ENCODE assay signal across 13 mouse cellular contexts in the genomic region with DNA sequence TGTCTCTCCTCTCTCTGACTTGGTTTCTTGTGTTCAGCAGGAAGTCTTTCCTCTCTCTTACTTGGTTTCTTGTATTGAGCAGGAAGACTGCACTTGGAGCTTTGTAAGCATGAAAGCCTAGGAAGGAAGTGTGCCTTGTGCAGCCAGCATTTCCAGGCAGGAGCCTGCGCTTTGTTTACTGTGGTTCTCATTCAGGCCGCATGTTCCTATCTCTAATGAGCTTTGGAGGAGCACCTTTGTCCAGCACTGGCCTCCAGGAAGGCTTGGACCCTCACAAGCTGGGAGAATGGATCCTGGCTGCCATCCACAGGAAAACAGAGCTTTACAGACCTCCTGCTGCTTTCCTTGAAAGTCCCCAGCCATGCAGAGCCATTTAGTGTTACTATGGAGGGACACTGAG. TPM values are rescaled to one million over a fixed set of nuclear protein-coding genes. Genes with fewer than 3 reads are reported as not detected.
A peak's percentile ranks its signal among the peaks of the same experiment; 100 is the strongest.
DNase-seq lines count a peak whose midpoint lies in the region; ATAC-seq and TF ChIP-seq lines count a peak whose summit lies in the region.
"Had no signal": no experiment of that assay in that cellular context is flagged by ENCODE, and none has a peak within 500 bp of the region (broad histone marks: within the 10 kb centered on the region; RNA-seq: fewer than 3 reads in every experiment).

No protein-coding gene starts in this region.

- TF ChIP-seq POLR2A in lung, adult 2 months (IDR thresholded peaks at IDR 0.05; ENCODE audit: borderline replicate concordance, extremely low read depth, low read depth, low read length), result no peak

- H3K27me3 ChIP-seq in hindbrain, embryonic 12.5 days, result no peaks in the 10 kb centered on the region
- no peaks in the 10 kb centered on the region for H3K27me3 ChIP-seq in hindbrain, embryonic 11.5 days (ENCODE audit: control insufficient read depth, insufficient read depth, low read length)
- H3K27me3 ChIP-seq in lung, embryonic 16.5 days (ENCODE audit: control insufficient read depth, insufficient read depth, low read depth, low read length), result no peaks in the 10 kb centered on the region
- H3K27me3 ChIP-seq in limb, embryonic 10.5 days (ENCODE audit: low read depth, poor library complexity, severe bottlenecking), result no peaks in the 10 kb centered on the region
- H3K27me3 ChIP-seq: intestine, embryonic 15.5 days had no signal

- TF ChIP-seq CTCF in lung, adult 2 months (IDR thresholded peaks at IDR 0.05; ENCODE audit: insufficient read depth, low read length), result no peak

- no peaks in the 10 kb centered on the region for H3K9me3 ChIP-seq in hindbrain, embryonic 12.5 days (replicated peaks)
- H3K9me3 ChIP-seq in hindbrain, embryonic 11.5 days (ENCODE audit: control insufficient read depth, low read length), result no peaks in the 10 kb centered on the region
- no peaks in the 10 kb centered on the region for H3K9me3 ChIP-seq in lung, embryonic 16.5 days (ENCODE audit: control insufficient read depth, low read length)
- H3K9me3 ChIP-seq in limb, embryonic 10.5 days (replicated peaks), result no peaks in the 10 kb centered on the region
- H3K9me3 ChIP-seq: intestine, embryonic 15.5 days had no signal

- H3K4me2 ChIP-seq in hindbrain, embryonic 12.5 days (replicated peaks), result no peak overlapping the region
- no peak overlapping the region for H3K4me2 ChIP-seq in hindbrain, embryonic 11.5 days (replicated peaks; ENCODE audit: low read depth, low read length)
- H3K4me2 ChIP-seq in lung, embryonic 16.5 days (ENCODE audit: low read depth, low read length), result no peak overlapping the region
- H3K4me2 ChIP-seq: intestine, embryonic 15.5 days; midbrain, embryonic 11.5 days had no signal

- H3K9ac ChIP-seq in hindbrain, embryonic 12.5 days, result no peak overlapping the region
- no peak overlapping the region for H3K9ac ChIP-seq in hindbrain, embryonic 11.5 days (ENCODE audit: low read depth, low read length)
- no peak overlapping the region for H3K9ac ChIP-seq in lung, embryonic 16.5 days (ENCODE audit: low read length)
- H3K9ac ChIP-seq: intestine, embryonic 15.5 days; liver, postnatal 0 days had no signal

- DNase-seq in embryo, embryonic 10.5 days (ENCODE audit: low spot score), result peak; percentile 3
- DNase-seq in embryo, embryonic 10 days (ENCODE audit: low spot score), result no peak
- no peak for DNase-seq in hindbrain, embryonic 11.5 days (ENCODE audit: low spot score)
- no peak for DNase-seq in lung, adult 2 months
- no peak for DNase-seq in limb, embryonic 10.5 days (ENCODE audit: low spot score)
- DNase-seq in natural killer cell, adult 2 months (ENCODE audit: low spot score in 2 of 2), result no peak
- DNase-seq: cerebellum, postnatal 14 days; liver, postnatal 0 days had no signal

- peak overlapping the region; percentile 44; the same call in 1 of the 2 replicates for H3K27ac ChIP-seq in hindbrain, embryonic 12.5 days
- H3K27ac ChIP-seq in hindbrain, embryonic 11.5 days (ENCODE audit: low read depth, low read length), result no peak overlapping the region
- H3K27ac ChIP-seq in lung, embryonic 16.5 days (ENCODE audit: low read length), result 0 out of 2 replicates have a peak overlapping the region, but pooled peaks have one; percentile 25
- H3K27ac ChIP-seq in limb, embryonic 10.5 days, result 0 out of 2 replicates have a peak overlapping the region, but pooled peaks have one; percentile 14
- H3K27ac ChIP-seq: intestine, embryonic 15.5 days; left cerebral cortex, adult 2 months had no signal

- no peaks in the 10 kb centered on the region for H3K36me3 ChIP-seq in hindbrain, embryonic 12.5 days
- no peaks in the 10 kb centered on the region for H3K36me3 ChIP-seq in hindbrain, embryonic 11.5 days (ENCODE audit: control insufficient read depth, insufficient read depth, low read length)
- no peaks in the 10 kb centered on the region for H3K36me3 ChIP-seq in lung, embryonic 16.5 days (ENCODE audit: control insufficient read depth, insufficient read depth, low read length)
- peaks cover 10% of the 10 kb centered on the region; the same call in 1 of the 2 replicates for H3K36me3 ChIP-seq in limb, embryonic 10.5 days
- H3K36me3 ChIP-seq: intestine, embryonic 15.5 days had no signal

- ATAC-seq in hindbrain, embryonic 12.5 days (ENCODE audit: low FRiP score), result no peak
- ATAC-seq in hindbrain, embryonic 11.5 days (ENCODE audit: low FRiP score), result no peak
- peak; percentile 46 for ATAC-seq in lung, embryonic 16.5 days (ENCODE audit: low read depth)
- ATAC-seq: intestine, embryonic 15.5 days; liver, postnatal 0 days had no signal

- 63% methylated on average over 2 of the region's 2 CpGs for WGBS in hindbrain, embryonic 12.5 days
- WGBS in hindbrain, embryonic 11.5 days, result 60% methylated on average over 2 of the region's 2 CpGs
- 60% methylated on average over 2 of the region's 2 CpGs for WGBS in lung, embryonic 16.5 days
- WGBS in lung, adult 2 months, result 52% methylated on average over 2 of the region's 2 CpGs
- WGBS in limb, embryonic 10.5 days, result 75% methylated on average over 2 of the region's 2 CpGs

- no peak overlapping the region for H3K4me3 ChIP-seq in hindbrain, embryonic 12.5 days
- no peak overlapping the region for H3K4me3 ChIP-seq in hindbrain, embryonic 11.5 days (ENCODE audit: low read depth, low read length)
- H3K4me3 ChIP-seq in lung, embryonic 16.5 days (ENCODE audit: low read length), result no peak overlapping the region
- H3K4me3 ChIP-seq in lung, adult 2 months (replicated peaks; ENCODE audit: extremely low read depth, low read depth, low read length), result no peak overlapping the region
- no peak overlapping the region for H3K4me3 ChIP-seq in limb, embryonic 10.5 days
- H3K4me3 ChIP-seq: intestine, embryonic 15.5 days; left cerebral cortex, adult 2 months had no signal

- H3K4me1 ChIP-seq in hindbrain, embryonic 12.5 days, result peaks cover 9% of the 10 kb centered on the region; the same call in 1 of the 2 replicates
- H3K4me1 ChIP-seq in hindbrain, embryonic 11.5 days (replicated peaks; ENCODE audit: control insufficient read depth, insufficient read depth, low read length), result no peaks in the 10 kb centered on the region
- peaks cover 7% of the 10 kb centered on the region for H3K4me1 ChIP-seq in lung, embryonic 16.5 days (replicated peaks; ENCODE audit: control insufficient read depth, insufficient read depth, low read length)
- H3K4me1 ChIP-seq in lung, adult 2 months (ENCODE audit: control insufficient read depth, insufficient read depth, low read length), result no peaks in the 10 kb centered on the region; the same call in none of the 2 replicates
- peaks cover 6% of the 10 kb centered on the region for H3K4me1 ChIP-seq in limb, embryonic 10.5 days

RNA-seq across cellular contexts. Expression of gene Fat4, which starts 32.2 kb away (rescaled TPM):
- 14.6 and 17.1 TPM in 2 replicates for polyA plus RNA-seq in hindbrain, embryonic 12.5 days (2016; fragmentation: Nextera tagmentation; extraction: Ambion mirVana)
- polyA plus RNA-seq in hindbrain, embryonic 11.5 days (2014; fragmentation: Nextera tagmentation; extraction: Ambion mirVana), result 13.5 and 15.2 TPM in 2 replicates
- polyA plus RNA-seq in lung, embryonic 16.5 days (2015; fragmentation: Nextera tagmentation; extraction: Ambion mirVana), result 4.6 and 4.7 TPM in 2 replicates
- 4.2 and 5.3 TPM in 2 replicates for polyA plus RNA-seq in lung, adult 2 months (2012; rRNA removed)
- polyA plus RNA-seq in limb, embryonic 10.5 days (2016; fragmentation: Nextera tagmentation; extraction: Ambion mirVana), result 2.7 and 6.6 TPM in 2 replicates
